Mouse (Mus musculus): ENCODE results near the gene Macrod2.

The Macrod2 gene

GRCm38 (mm10) chr2:141876155-141876851 lies 1481.2 kb downstream of the Macrod2 start:
- DNase-seq, result no peak

DNA sequence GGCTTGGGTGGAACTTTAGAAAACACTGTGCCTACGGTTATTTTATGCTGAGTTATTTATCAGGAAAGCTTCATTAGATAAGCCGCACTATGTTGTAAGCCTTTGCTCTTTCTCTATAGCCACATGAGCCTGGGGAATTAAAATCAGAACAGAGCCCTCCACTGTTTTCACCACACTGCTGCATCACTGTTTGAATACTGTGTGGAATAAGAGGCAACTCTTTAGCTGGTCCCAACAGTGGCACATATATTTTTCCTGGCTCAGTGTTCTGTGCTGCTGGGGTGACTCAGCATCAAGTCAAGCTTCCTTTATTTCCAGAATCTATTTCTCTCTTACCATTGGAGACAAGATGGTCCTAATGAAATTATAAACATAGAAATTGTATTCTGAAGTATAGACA lies 1481.8 kb downstream of the Macrod2 start:
- no peak for DNase-seq

GRCm38 (mm10) chr2:141878473-141878872 lies 1483.4 kb downstream of the Macrod2 start:
- DNase-seq, result no peak

DNA sequence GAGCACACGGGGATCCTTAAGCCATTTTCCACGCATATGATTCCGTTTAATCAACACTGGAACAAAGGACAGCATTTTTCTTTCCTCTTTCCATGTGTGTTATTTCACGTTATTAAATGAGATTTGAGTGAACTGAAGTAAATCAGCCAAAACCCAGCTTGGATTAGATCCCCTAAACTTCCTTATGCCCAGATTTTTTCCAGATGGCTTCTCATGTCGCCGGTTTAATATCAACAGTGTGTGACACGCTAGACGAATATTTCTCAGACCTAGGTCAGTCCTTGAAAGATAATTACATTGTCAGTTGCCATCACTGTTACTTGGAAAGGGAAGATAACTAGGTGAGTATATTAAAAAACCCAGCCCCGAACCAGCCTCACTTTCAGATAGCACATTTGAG lies 1484.6 kb downstream of the Macrod2 start:
- DNase-seq, result no peak

GRCm38 (mm10) chr2:141886694-141887474 lies 1491.8 kb downstream of the Macrod2 start:
- DNase-seq, result no peak

- no peak for DNase-seq
Observed at GRCm38 (mm10) chr2:141889497-141889896, 1494.4 kb downstream of the Macrod2 start.

GRCm38 (mm10) chr2:141897951-141898350 lies 1502.8 kb downstream of the Macrod2 start:
- DNase-seq, result no peak

- no peak for DNase-seq
Observed at GRCm38 (mm10) chr2:141911831-141912447, 1516.8 kb downstream of the Macrod2 start.

- no peak for DNase-seq
Observed at GRCm38 (mm10) chr2:141913486-141913885, 1518.4 kb downstream of the Macrod2 start.

DNA sequence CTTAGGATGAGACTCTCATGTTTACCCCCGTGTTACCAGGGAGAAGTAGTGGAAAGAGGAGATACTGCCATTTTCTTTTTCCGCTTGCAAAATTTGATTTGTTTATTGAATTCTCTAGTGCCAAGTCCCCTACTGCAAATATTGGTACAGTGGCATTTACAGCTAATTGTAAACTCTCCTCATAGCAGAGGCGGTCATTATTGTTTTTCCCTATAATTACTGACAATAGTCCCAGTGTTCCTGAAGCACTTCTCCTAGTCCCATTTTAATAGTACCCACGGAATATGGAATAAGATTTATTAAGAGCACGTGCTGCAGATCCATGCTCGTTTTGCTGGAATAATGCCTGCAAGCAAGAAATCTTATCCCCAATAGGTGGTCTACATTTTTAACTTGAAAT lies 1518.8 kb downstream of the Macrod2 start:
- DNase-seq, result no peak

DNA sequence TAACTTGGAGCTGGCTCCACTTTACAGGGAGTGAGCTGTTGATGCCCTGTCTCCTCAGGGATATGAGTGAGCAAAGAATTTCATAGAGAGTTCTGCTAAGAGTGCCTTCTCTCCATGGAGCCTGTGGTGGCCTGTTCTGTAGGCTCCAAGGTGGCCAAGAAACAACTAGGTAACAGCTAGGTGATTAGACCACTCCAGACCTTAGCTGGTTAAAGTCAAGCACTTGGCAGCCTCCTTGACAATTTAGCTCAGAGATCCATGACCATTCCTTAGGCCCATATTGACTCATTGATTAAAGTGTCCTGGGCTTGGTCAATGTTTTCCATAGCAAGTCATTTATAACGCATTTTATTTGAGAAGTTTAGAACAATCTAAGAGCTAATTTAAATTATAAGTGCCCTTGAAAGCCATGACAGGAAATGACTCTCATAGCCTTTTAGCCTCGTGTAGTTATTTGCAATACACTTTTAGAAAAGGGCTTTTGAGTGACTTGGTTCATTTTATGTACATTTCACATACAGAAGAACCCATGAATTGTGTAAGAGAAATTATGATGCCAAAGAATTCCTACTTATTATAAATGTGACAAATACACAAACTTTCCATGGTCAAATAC lies 1525.4 kb downstream of the Macrod2 start:
- no peak for DNase-seq

GRCm38 (mm10) chr2:141935130-141935529 lies 1540.0 kb downstream of the Macrod2 start:
- DNase-seq, result no peak

DNA sequence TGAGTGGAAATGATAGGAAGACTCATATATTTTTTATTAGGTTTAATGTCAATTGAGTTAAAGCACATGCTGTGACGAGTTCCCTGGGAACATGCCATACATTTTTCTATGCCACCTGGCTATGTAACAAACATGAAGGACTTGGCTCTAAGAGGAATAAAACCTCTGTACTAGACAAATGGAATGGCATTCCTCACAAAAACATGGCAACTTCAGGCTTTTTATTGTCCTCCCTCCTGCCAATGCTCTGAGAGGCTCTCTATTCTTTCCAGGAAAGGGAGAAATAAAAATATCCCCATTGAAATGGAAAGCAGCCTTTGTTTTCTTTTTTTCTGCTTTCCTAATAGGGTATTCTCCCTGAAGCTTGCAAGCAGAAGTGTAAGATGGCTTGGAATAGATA lies 1559.7 kb downstream of the Macrod2 start:
- DNase-seq, result no peak

DNA sequence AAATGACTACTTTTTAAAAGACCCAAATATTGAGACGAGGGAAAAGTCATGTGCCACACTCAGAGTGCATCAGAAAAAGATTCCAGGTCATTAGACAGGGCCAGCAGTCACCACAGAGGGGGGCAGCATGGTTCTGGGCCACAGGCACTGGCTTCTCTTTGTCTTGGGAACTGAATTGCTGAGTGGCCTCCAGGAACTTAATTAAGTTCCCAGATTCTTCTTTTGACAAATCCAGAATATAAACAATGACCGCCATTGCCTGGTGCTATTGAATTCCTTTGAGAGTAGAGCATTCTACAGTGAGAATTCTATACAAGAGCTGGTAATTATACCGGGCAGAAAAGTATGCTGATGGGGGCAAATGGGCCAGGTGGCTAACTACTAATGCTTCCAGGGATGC lies 1560.1 kb downstream of the Macrod2 start:
- DNase-seq, result no peak

GRCm38 (mm10) chr2:141962868-141963267 lies 1567.8 kb downstream of the Macrod2 start:
- DNase-seq, result no peak

- no peak for DNase-seq
Observed at GRCm38 (mm10) chr2:141983664-141984395, 1588.7 kb downstream of the Macrod2 start.

DNA sequence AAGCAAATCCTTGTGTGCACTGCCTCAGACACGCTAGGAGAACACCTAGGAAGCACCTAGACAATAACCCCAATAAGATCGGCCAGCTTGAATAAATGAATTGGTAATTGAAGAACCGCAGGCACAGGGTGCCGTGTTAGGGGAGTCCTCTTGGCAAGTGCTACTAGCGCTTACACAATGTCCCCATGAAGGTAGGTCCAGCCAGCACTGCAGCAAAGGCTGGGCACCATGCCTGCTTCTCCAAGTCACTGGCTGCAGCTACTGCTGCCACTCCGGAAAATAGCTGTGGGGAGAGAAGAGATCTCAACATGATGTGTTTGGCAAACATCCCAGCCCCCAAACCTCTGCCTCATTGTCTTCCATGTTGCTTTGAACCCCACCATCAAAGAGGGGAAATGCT lies 1603.8 kb downstream of the Macrod2 start:
- peak; percentile 23 for DNase-seq

DNA sequence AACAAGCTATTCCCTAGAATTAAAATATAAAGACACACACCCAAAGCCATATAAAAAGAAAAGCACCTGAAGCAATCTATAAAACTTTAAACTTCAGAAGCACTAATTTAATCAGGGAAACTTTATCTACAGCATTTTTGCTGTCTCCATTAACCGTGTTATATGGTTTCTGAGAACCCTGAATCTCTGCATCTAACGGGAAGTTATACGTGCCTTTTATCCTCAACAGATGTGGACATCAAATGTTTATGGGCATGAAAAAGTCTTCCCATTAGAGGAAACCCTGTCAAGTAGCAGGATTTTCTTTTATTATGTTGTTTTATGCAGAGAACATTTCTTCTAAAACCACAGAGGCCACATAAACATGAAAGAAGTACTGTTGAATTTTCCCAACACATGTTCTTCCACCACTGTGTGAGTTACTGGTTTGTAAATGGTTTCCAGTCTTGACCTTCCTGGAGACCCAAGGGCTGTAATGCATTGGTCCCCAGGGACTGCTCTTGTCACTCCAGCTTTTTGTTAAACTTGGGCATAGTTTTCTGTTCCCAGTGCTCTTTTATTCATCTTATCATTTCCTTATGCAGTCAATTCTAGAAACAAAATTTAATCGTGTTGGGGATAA lies 1629.5 kb downstream of the Macrod2 start:
- DNase-seq, result no peak

DNA sequence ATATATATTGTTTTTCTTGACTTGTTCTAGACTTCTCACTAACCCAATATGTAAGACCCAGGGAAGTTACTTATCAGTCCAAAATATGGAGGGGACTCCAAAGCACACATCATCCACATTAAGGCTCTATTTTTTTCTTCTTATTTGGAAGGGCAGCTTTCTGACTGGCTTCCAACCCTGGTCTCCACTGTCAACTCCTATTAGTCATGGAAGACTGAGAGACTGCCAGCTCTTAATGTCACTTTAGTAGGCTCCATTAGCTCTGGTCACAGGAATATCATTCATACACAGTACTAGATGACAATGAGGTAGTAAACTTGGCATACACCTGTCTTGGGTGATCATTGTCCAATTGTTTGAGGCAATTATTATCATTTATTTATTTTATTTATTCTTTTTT lies 1631.6 kb downstream of the Macrod2 start:
- no peak for DNase-seq

DNA sequence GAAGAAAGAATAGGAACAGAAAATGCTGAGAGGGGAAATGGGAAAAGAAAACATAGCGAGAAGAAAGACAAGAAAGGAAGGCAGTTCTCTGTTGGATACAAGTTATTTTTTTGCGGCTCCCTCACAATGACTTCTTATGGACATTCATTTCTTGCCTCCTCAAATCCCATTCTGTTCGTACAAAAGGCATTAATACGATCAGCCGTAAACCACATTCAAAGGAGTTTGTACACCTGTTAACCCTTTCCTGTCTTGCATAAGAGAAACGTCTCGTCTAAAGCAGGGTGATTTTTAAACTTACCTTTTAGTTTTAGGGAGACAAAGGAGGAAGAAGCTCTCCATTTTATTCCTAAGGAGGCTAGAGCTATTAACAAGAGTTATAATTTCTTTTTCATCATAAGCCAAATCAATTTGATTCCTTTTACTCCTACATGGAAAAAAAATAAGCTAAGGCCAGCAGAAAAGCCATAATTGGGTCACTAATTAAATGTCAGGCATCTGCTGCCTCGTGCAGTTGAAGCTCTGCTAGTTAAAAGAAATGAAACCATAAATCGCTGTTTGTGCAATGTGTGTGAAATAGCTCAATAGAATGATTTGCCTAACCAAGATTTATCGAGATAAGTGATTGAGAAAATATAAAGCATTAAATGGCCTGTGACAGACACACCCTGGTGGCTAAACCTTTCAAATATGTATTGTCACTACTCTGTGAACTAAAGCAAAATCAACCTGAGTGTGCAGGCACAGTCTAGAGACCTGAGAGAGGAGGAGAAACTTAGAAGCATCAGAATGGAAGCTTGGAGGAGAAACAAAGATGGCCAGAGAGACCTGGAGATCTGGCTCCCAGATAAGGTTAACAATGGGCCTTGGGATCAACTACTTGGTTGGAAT lies 1635.9 kb downstream of the Macrod2 start:
- no peak for DNase-seq

DNA sequence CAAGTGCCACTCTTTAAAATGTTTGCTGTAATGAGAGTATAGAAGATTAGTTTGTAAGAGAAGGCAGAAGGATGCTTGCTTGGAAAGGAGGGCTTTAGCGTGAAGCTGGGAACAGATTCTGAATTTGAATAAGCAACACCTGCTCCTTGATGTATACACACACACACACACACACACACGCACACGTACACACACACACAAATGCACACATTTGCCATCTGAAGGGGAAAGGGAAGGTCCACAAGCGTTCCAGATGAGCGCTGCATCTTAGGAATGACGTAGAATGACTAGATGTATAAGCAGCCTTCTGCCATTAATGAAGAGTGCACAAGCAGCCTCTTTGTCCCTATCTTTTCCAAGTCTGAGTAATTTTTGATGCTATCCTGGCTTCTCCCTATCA lies 1660.5 kb downstream of the Macrod2 start:
- no peak for DNase-seq

Measured in kidney, adult 11 months (tissue).